Mouse (Mus musculus): ENCODE measurements around the gene Clcnkb. TPM values are rescaled to one million over a fixed set of nuclear protein-coding genes. Genes with fewer than 3 reads are reported as not detected.

The Clcnkb gene
- polyA plus RNA-seq, 1 experiment from 2014 or later = not detected

GRCm38 (mm10) chr4:141433191-141433590 is 17.4 kb upstream of the Clcnkb start:
- TF ChIP-seq EP300 (optimal IDR thresholded peaks at IDR 0.05) (no peak), CTCF (IDR thresholded peaks at IDR 0.05; ENCODE audit: low read depth) (no peak)
- WGBS = 84% methylated on average over 18 of the region's 18 CpGs

DNA sequence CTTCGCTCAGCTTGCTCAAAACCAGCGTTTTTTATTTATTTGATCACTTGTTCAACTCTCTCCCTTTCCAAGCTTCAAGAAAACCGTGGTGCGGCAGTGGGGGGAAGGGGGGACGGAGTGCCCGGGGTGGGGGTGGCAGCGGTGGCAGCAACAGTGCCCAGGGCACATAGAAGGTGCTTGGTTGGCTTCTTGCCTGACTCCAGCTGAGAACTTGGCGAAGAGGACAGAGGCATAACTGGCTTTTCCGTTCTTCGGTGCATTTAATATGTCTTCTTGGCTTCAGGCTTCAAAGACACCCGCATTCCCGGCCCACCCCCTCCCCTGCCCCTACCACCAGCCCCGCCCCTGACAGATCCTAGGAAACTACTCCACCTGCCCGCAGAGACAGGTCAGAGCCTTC is 16.9 kb upstream of the Clcnkb start:
- no peak for DNase-seq (ENCODE audit: low spot score)
- H3K9ac ChIP-seq (ENCODE audit: low read length) = no peak overlapping the region
- WGBS = 50% methylated on average over 14 of the region's 14 CpGs
- no peaks in the 10 kb centered on the region for H3K4me1 ChIP-seq (replicated peaks; ENCODE audit: control insufficient read depth, insufficient read depth)
- H3K4me3 ChIP-seq (ENCODE audit: low read depth, low read length) = no peak overlapping the region
- no peak for TF ChIP-seq CTCF (IDR thresholded peaks at IDR 0.05; ENCODE audit: low read depth)
- TF ChIP-seq EP300 (optimal IDR thresholded peaks at IDR 0.05) = no peak
- no peaks in the 10 kb centered on the region for H3K9me3 ChIP-seq (ENCODE audit: control insufficient read depth, low read length)
- H3K27me3 ChIP-seq (ENCODE audit: control insufficient read depth, insufficient read depth, low read length) = no peaks in the 10 kb centered on the region
- no peak for ATAC-seq (ENCODE audit: low FRiP score, low TSS enrichment)
- no peak overlapping the region for H3K27ac ChIP-seq (replicated peaks)
- no peaks in the 10 kb centered on the region for H3K36me3 ChIP-seq (ENCODE audit: control insufficient read depth, insufficient read depth, low read length)
- no peak overlapping the region for H3K4me2 ChIP-seq (replicated peaks; ENCODE audit: low read depth)

More at GRCm38 (mm10) chr4:141433191-141433590, 17.4 kb upstream of the Clcnkb start:
- no peak overlapping the region for H3K4me2 ChIP-seq (replicated peaks; ENCODE audit: low read depth)
- no peaks in the 10 kb centered on the region for H3K9me3 ChIP-seq (ENCODE audit: control insufficient read depth, low read length)
- no peak overlapping the region for H3K27ac ChIP-seq (replicated peaks)
- no peak overlapping the region for H3K4me3 ChIP-seq (ENCODE audit: low read depth, low read length)
- ATAC-seq (ENCODE audit: low FRiP score, low TSS enrichment) (no peak), DNase-seq (ENCODE audit: low spot score) (no peak)
- H3K36me3 ChIP-seq (ENCODE audit: control insufficient read depth, insufficient read depth, low read length) = no peaks in the 10 kb centered on the region
- H3K4me1 ChIP-seq (replicated peaks; ENCODE audit: control insufficient read depth, insufficient read depth) = no peaks in the 10 kb centered on the region
- H3K27me3 ChIP-seq (ENCODE audit: control insufficient read depth, insufficient read depth, low read length) = no peaks in the 10 kb centered on the region
- no peak overlapping the region for H3K9ac ChIP-seq (ENCODE audit: low read length)

GRCm38 (mm10) chr4:141430997-141431396 is 15.2 kb upstream of the Clcnkb start:
- no peaks in the 10 kb centered on the region for H3K9me3 ChIP-seq (ENCODE audit: control insufficient read depth, low read length)
- no peak overlapping the region for H3K27ac ChIP-seq (replicated peaks)
- no peak overlapping the region for H3K4me3 ChIP-seq (ENCODE audit: low read depth, low read length)
- TF ChIP-seq EP300 (optimal IDR thresholded peaks at IDR 0.05) (no peak), CTCF (IDR thresholded peaks at IDR 0.05; ENCODE audit: low read depth) (peak; percentile 94)
- H3K36me3 ChIP-seq (ENCODE audit: control insufficient read depth, insufficient read depth, low read length) = no peaks in the 10 kb centered on the region
- H3K4me1 ChIP-seq (replicated peaks; ENCODE audit: control insufficient read depth, insufficient read depth) = peaks cover 2% of the 10 kb centered on the region; the same call in 1 of the 2 replicates
- 43% methylated on average over 9 of the region's 9 CpGs for WGBS
- H3K27me3 ChIP-seq (ENCODE audit: control insufficient read depth, insufficient read depth, low read length) = no peaks in the 10 kb centered on the region
- no peak overlapping the region for H3K4me2 ChIP-seq (replicated peaks; ENCODE audit: low read depth)
- ATAC-seq (ENCODE audit: low FRiP score, low TSS enrichment) (no peak), DNase-seq (ENCODE audit: low spot score) (peak; percentile 78)
- H3K9ac ChIP-seq (ENCODE audit: low read length) = no peak overlapping the region

DNA sequence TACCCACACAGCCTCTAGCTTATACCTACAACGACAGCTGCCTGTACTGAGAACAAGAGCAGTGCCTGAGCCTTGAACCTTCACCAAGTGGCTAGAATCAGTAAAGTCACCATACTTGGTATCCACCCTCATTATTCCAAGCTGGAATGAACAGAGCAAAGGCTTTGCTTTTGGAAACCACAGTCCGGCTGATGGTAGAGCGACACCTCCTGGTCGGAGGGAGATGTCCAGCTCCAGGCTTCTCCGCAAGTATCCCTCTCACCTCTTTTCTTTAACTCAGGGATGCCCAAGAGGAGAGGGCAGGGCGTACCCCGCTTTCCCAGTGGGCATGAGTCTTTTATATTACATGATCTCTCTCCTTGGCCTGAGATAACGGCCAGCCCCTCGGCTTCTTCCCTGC is 14.0 kb upstream of the Clcnkb start:
- Histone ChIP-seq H3K9me3 (ENCODE audit: control insufficient read depth, low read length) (no peaks in the 10 kb centered on the region), H3K9ac (ENCODE audit: low read length) (no peak overlapping the region), H3K27ac (replicated peaks) (no peak overlapping the region), H3K36me3 (ENCODE audit: control insufficient read depth, insufficient read depth, low read length) (no peaks in the 10 kb centered on the region), H3K4me2 (replicated peaks; ENCODE audit: low read depth) (no peak overlapping the region), H3K4me3 (ENCODE audit: low read depth, low read length) (no peak overlapping the region), H3K27me3 (ENCODE audit: control insufficient read depth, insufficient read depth, low read length) (no peaks in the 10 kb centered on the region), H3K4me1 (replicated peaks; ENCODE audit: control insufficient read depth, insufficient read depth) (peaks cover 2% of the 10 kb centered on the region; the same call in 1 of the 2 replicates)
- DNase-seq (ENCODE audit: low spot score) (peak; percentile 61), ATAC-seq (ENCODE audit: low FRiP score, low TSS enrichment) (no peak)
- TF ChIP-seq CTCF (IDR thresholded peaks at IDR 0.05; ENCODE audit: low read depth) (peak; percentile 82), EP300 (optimal IDR thresholded peaks at IDR 0.05) (no peak)
- WGBS = 48% methylated on average over 9 of the region's 9 CpGs

- Histone ChIP-seq H3K36me3 (ENCODE audit: control insufficient read depth, insufficient read depth, low read length) (no peaks in the 10 kb centered on the region), H3K4me2 (replicated peaks; ENCODE audit: low read depth) (no peak overlapping the region), H3K27me3 (ENCODE audit: control insufficient read depth, insufficient read depth, low read length) (no peaks in the 10 kb centered on the region), H3K4me3 (ENCODE audit: low read depth, low read length) (no peak overlapping the region), H3K9ac (ENCODE audit: low read length) (no peak overlapping the region), H3K4me1 (replicated peaks; ENCODE audit: control insufficient read depth, insufficient read depth) (peaks cover 2% of the 10 kb centered on the region; the same call in 1 of the 2 replicates), H3K27ac (replicated peaks) (no peak overlapping the region), H3K9me3 (ENCODE audit: control insufficient read depth, low read length) (no peaks in the 10 kb centered on the region)
- WGBS = 84% methylated on average over 6 of the region's 6 CpGs
- TF ChIP-seq EP300 (optimal IDR thresholded peaks at IDR 0.05) = no peak
- no peak for TF ChIP-seq CTCF (IDR thresholded peaks at IDR 0.05; ENCODE audit: low read depth)
- DNase-seq (ENCODE audit: low spot score) (no peak), ATAC-seq (ENCODE audit: low FRiP score, low TSS enrichment) (no peak)
These were observed 13.6 kb upstream of the Clcnkb start for GRCm38 (mm10) chr4:141429381-141429780.

GRCm38 (mm10) chr4:141427921-141428320 is 12.1 kb upstream of the Clcnkb start:
- DNase-seq (ENCODE audit: low spot score) = no peak
- ATAC-seq (ENCODE audit: low FRiP score, low TSS enrichment) = no peak
- WGBS = 86% methylated on average over 13 of the region's 13 CpGs
- no peaks in the 10 kb centered on the region for H3K9me3 ChIP-seq (ENCODE audit: control insufficient read depth, low read length)
- no peak overlapping the region for H3K4me2 ChIP-seq (replicated peaks; ENCODE audit: low read depth)
- H3K9ac ChIP-seq (ENCODE audit: low read length) = no peak overlapping the region
- H3K27ac ChIP-seq (replicated peaks) = no peak overlapping the region
- H3K4me1 ChIP-seq (replicated peaks; ENCODE audit: control insufficient read depth, insufficient read depth) = peaks cover 2% of the 10 kb centered on the region; the same call in 1 of the 2 replicates
- TF ChIP-seq EP300 (optimal IDR thresholded peaks at IDR 0.05) (no peak), CTCF (IDR thresholded peaks at IDR 0.05; ENCODE audit: low read depth) (no peak)
- H3K4me3 ChIP-seq (ENCODE audit: low read depth, low read length) = no peak overlapping the region
- H3K27me3 ChIP-seq (ENCODE audit: control insufficient read depth, insufficient read depth, low read length) = no peaks in the 10 kb centered on the region
- no peaks in the 10 kb centered on the region for H3K36me3 ChIP-seq (ENCODE audit: control insufficient read depth, insufficient read depth, low read length)

All from stomach, postnatal 0 days (tissue).